Mouse (Mus musculus) embryo, embryonic 10.5 days (tissue): ENCODE data around the gene Gm15294.

Experiments
- DNase-seq: peaks from one replicate; pipeline ENCODE4 v3.0.0-alpha.2; 2015; ENCODE audit warnings: low spot score

Gene Gm15294

DNA sequence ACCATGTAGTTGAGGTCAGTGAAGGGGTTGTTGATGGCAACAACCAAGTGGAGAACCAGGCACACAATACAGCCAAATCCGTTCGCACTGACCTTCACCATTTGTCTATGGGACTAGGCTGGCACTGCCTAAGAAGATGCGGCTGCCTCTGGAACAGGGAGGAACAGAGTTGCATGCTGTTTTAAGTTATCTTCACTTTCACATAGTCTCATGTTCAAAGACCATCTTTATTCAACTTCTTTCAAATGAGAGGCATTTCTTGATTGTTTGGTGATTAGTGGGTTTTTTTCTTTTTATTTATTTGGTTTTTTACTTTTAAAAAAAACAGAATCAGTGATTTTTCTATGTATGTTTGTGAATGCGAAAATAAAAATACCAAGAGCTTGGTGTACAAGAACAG lies at the start of gene Gm15294:
Gene Gm15294, minus strand, starts transcription at position 101 of the 400 bp plus-strand sequence.
- no peak for DNase-seq

DNA sequence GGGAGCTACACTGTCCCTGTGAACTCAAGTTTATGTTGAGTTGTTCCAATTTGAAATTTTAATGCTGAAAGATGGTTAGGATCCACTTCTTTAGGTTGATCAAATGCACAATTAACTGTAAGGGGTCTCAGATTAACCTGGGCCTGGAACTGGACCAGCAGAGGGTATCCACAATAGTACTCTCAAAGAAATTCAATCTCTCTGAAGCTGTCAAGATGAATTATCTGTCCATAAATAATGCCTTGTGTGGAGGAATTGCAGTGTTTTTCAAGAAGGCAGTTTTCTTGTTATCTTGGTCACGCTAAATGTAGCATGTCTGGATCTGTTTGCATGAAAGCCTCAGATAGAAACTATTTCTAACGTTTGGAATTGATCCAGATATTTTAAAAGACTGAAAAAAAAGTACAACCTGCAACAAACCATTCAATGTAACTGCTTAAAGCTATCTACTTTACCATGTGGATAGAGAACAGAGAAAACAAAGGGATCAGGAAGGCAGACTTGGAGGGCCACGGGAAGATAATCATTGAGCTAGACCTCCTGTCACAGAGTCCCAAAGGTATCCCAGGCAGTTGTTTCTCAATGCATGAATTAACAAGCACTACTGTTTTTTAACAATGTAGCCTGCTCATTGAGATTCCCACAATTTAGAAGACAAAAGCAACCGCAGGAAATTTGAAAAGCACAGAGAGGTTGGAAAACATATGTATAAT lies 9.5 kb upstream of the Gm15294 start:
- DNase-seq = peak; percentile 21

DNA sequence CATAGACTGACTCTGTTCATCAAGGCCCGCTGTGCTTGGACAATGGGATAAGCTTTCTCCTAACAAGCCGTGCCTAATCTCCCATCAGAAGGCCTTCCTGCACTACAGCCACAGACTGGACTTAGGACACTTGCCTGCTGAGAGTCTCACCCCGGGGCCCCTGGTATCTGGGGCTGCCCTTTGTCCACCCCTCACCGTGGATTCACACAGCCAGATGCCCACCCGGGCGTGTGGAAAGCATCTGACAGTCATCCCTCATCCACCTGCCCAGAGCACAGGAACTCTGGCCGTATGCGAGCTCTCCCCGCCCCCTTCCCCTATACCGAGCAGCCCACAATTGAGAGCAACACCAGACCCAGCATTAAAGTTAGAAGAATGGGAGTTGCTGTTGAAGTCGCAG lies 1.0 kb downstream of the Gm15294 start:
- DNase-seq = peak; percentile 27

DNA sequence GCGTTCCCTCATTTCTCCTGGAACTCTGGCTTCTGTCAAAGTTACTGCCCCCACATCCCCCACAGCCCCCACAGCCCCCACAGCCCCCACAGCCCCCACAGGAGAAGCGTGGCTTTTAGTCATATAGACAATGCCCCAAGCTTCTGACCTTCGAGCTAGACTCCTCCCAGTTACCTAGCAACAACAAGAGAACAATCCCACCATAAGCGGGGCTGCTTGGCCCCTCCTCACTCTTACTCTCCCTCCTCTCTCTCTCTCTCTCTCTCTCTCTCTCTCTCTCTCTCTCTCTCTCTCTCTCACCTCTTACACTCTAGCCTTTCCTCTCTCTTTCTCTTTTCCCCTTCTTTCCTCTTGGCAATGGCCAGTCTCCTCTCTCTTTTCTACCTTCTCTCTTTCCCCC lies 1.4 kb downstream of the Gm15294 start:
- DNase-seq = no peak

DNA sequence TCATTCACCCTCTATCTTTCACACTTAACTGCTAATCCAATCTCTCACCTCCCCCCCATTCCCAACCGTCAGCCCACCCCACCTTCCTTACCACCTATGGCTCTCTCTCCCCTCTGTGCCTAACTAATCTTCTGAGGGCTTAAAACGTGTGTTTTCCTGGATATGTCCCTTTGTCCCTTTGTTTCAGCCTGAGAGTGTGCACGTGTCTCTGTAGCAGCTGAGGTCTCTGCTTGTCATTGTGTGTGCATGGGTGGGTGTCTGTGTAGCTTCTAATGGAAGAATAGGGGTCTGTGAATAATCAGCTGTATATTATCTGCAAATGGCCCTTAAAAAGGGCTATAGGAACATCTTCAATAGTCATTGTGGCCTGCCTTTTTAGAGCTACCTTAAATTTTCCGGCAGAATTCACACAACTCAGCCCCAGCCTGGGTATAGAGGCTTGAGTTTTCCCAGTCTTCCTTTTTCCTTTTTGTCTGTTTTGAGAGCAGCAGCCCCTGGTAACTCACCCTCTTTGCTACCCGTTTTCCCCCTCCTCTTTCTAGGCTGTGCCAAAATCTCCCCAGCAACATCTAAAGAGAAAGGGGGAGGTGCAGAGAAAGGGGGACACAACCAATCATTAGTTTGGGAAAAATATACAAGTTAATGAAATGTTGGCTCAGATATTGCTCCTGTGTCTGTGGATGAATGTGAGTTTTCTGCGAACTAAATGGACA lies 19.2 kb downstream of the Gm15294 start:
- peak; percentile 7 for DNase-seq
